Mouse (Mus musculus) erythroblast, adult 5-6 weeks (primary cell): ENCODE data around the gene Kantr. TPM values are rescaled to one million over a fixed set of nuclear protein-coding genes. Genes with fewer than 3 reads are reported as not detected.
"Not testable (repeated sequence)": the region's sequence is repeated elsewhere in the genome, so short reads cannot be mapped to it uniquely, and the experiment has no call there.

Experiments
- ATAC-seq: replicated peaks from 2 replicates; pipeline ENCODE4 v1.8.0; 2016; ENCODE audit warnings: moderate number of reproducible peaks, mild to moderate bottlenecking, moderate TSS enrichment, inconsistent platforms; ENCODE audit not compliant: poor library complexity, low FRiP score, severe bottlenecking
- total RNA-seq, 2 experiments: library from RNA; stranded (forward) in 1 of 2; stranded (reverse) in 1 of 2; fragments of 150-400 nt in 1 of 2; fragments of 200-764, 138-1000 nt in 1 of 2; gene quantifications; 2 replicates each; pipeline versions ENCODE4 v1.2.3 to v1.2.4; 2015 to 2017; ENCODE audit warnings: low replicate concordance in 2 of 2

The Kantr gene
- total RNA-seq, 2 experiments from 2014 or later = 2.9 to 14.0 TPM

DNA sequence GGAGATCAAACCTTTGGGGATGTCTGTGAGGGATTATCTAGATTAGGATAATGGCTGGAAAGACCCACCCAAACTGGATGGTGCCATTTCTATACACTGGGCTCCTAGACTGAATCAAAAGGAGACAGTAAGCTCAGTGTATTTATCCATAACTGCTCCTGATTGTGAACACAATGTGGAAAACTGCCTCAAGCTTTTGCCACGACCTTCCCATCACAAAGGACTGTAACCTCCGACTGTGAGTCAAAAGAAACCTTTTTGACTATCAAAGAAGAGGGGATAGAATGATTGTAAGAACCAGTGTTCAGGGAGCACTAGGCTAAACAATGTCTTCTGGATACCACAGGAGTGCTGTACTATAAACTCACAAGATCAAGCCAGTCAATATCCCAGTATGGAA lies 21.1 kb downstream of the Kantr start:
- ATAC-seq = no peak

DNA sequence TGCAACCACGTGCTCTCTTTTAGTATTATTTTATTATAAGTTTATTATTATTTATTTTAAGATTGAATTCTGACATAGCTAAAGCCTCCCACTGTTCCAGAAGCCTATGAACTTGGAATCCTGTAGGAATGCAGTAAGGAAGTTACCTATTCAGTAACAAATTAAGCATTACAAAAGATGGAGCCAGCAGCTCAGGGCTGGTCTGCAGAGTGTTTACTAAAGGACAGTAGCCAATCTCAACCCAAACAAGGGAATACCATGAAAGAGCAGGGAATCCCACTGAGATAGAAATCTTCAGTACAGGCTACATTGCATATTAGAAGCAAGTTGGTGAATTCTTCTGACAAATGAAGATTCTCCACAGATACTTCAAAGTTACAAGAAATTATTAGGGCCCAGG lies 40.3 kb downstream of the Kantr start:
- not testable (repeated sequence) for ATAC-seq

DNA sequence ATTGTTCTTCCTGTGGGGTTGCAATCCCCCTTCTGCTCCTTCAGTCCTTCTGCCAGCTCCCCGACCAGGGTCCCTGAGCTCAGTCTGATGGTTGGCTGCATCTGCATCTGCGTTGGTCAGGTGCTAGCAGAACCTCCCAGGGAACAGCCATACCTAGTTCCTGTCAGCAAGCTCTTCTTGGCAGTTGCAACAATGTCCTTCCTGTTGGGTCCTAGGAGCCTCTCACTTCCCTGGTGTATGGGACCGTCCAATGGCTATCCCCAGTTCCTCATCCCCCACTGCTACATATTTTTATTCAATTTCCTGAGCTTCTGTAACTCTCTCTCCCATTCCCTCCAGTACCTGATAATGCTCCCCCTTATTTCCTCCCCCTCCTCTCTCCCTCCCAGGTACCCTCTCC lies 42.5 kb downstream of the Kantr start:
- ATAC-seq = no peak

DNA sequence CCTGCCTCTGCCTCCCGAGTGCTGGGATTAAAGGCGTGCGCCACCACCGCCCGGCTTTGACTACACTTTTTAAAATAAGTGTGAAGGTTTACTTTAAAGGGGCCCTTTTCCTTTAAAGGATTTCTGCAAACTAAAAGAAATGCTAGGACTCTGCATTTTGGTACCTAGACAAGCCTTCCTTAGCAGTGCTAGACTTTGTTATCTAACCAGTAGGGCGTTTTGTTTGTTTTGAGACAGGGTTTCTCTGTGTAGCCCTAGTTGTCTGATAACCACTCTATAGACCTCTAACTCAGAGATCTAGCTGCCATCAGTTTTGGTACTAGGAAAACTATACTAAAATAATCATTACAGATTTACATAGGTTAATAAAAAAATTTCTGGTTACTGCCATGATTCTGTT lies 47.9 kb downstream of the Kantr start:
- ATAC-seq = no peak

DNA sequence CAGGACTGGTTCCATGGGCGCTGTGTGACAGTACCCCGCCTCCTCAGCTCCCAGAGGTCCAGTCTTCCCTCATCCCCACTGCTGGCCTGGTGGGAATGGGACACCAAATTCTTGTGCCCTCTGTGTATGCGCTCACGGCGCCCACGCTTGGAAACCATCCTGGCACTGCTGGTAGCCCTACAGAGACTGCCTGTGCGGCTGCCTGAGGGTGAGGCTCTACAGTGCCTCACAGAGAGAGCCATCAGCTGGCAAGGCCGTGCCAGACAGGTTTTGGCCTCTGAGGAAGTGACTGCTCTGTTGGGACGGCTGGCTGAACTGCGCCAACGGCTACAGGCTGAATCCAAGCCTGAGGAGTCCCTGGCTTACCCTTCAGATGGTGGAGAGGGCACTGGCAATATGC lies 56.1 kb downstream of the Kantr start:
- no peak for ATAC-seq

Other genes with a start within 250 kb of the Kantr start
- gene Iqsec2, start 183.2 kb downstream of the Kantr start, total RNA-seq (2015; ENCODE audit: low replicate concordance) = 0.84 and 1.2 TPM in 2 replicates
- gene Iqsec2, start 183.2 kb downstream of the Kantr start, total RNA-seq (2017; ENCODE audit: low replicate concordance) = 0.26 TPM in 1 of 2 replicates, not detected in the other
- 75.7 and 79.0 TPM in 2 replicates for gene Kdm5c, start 94.5 kb downstream of the Kantr start, total RNA-seq (2015; ENCODE audit: low replicate concordance)
- 125 and 143 TPM in 2 replicates for gene Kdm5c, start 94.5 kb downstream of the Kantr start, total RNA-seq (2017; ENCODE audit: low replicate concordance)
- gene Tspyl2, start 14.9 kb upstream of the Kantr start, total RNA-seq (2015; ENCODE audit: low replicate concordance) = 1.3 and 7.7 TPM in 2 replicates
- gene Tspyl2, start 14.9 kb upstream of the Kantr start, total RNA-seq (2017; ENCODE audit: low replicate concordance) = 0.94 and 2.2 TPM in 2 replicates
- not detected in 2 replicates for gene Gpr173, start 41.2 kb upstream of the Kantr start, total RNA-seq (2015; ENCODE audit: low replicate concordance)
- gene Gpr173, start 41.2 kb upstream of the Kantr start, total RNA-seq (2017; ENCODE audit: low replicate concordance) = not detected in 2 replicates
- not detected in 2 replicates for gene Cldn34a, start 235.8 kb upstream of the Kantr start, total RNA-seq (2015; ENCODE audit: low replicate concordance)
- gene Cldn34a, start 235.8 kb upstream of the Kantr start, total RNA-seq (2017; ENCODE audit: low replicate concordance) = not detected in 2 replicates